Mouse (Mus musculus) ES-Bruce4 (cell line): ENCODE measurements around the gene Dennd4b. TPM values are rescaled to one million over a fixed set of nuclear protein-coding genes. Genes with fewer than 3 reads are reported as not detected.

Source experiments
- H3K27ac ChIP-seq: 2 replicates; pipeline ENCODE4 v1.5.1; 2012; ENCODE audit warnings: low read length, inconsistent platforms; ENCODE audit not compliant: insufficient read depth
- H3K27me3 ChIP-seq: 2 replicates; pipeline ENCODE4 v1.6.1; 2012; ENCODE audit warnings: mild to moderate bottlenecking, low read length, inconsistent platforms; ENCODE audit not compliant: control insufficient read depth, poor library complexity, insufficient read depth, severe bottlenecking
- H3K36me3 ChIP-seq: 2 replicates; pipeline ENCODE4 v1.6.1; 2012; ENCODE audit warnings: inconsistent platforms, mild to moderate bottlenecking, low read length, moderate library complexity; ENCODE audit not compliant: control insufficient read depth, poor library complexity, insufficient read depth, severe bottlenecking
- H3K4me1 ChIP-seq: one replicate; pipeline ENCODE4 v1.8.1; 2011; ENCODE audit warnings: low read length; ENCODE audit not compliant: control insufficient read depth, insufficient read depth
- H3K4me3 ChIP-seq: 2 replicates; pipeline ENCODE4 v1.5.1; 2011; ENCODE audit warnings: low read depth, mild to moderate bottlenecking, low read length
- H3K9ac ChIP-seq: 2 replicates; pipeline ENCODE4 v1.6.1; 2012; ENCODE audit warnings: low read depth, mild to moderate bottlenecking, inconsistent platforms; ENCODE audit not compliant: poor library complexity, severe bottlenecking
- H3K9me3 ChIP-seq: replicated peaks from 2 replicates; pipeline ENCODE4 v1.6.1; 2012; ENCODE audit warnings: mild to moderate bottlenecking, low read length, inconsistent platforms; ENCODE audit not compliant: control insufficient read depth, poor library complexity, insufficient read depth, severe bottlenecking
- CTCF ChIP-seq: IDR thresholded peaks from one replicate; pipeline ENCODE4 v1.8.1; 2011; ENCODE audit warnings: low read depth, low read length
- EP300 ChIP-seq: IDR thresholded peaks from 2 replicates; pipeline ENCODE4 v1.6.1; 2011; ENCODE audit warnings: low read depth, low read length; ENCODE audit not compliant: insufficient read depth
- POLR2A ChIP-seq: IDR thresholded peaks from one replicate; pipeline ENCODE4 v1.8.1; 2011; ENCODE audit warnings: low read length; ENCODE audit not compliant: insufficient read depth
- polyA plus RNA-seq: library from polyadenylated mRNA; stranded (reverse); fragments of >200 nt; gene quantifications from 2 replicates; pipeline ENCODE4 v1.2.4, GENCODE M21; 2011; ENCODE audit warnings: low read depth; ENCODE audit not compliant: missing spikeins, insufficient read depth, insufficient read length

Gene Dennd4b
- polyA plus RNA-seq, 1 experiment, result 12.3 TPM

GRCm38 (mm10) chr3:90292345-90293275 is 27.6 kb downstream of the Dennd4b start, which contains the start of gene Gatad2b:
Gene Gatad2b, plus strand, starts transcription at chr3:90293178.
- H3K36me3 ChIP-seq, result peaks cover 4% of the 10 kb centered on the region; the same call in 1 of the 2 replicates
- no peaks in the 10 kb centered on the region for H3K9me3 ChIP-seq
- TF ChIP-seq POLR2A (peak; percentile 33), CTCF (no peak)
- peak within 1 kb of the TSS; percentile 95 for H3K27ac ChIP-seq
- no peaks in the 10 kb centered on the region for H3K4me1 ChIP-seq
- no peaks in the 10 kb centered on the region for H3K27me3 ChIP-seq
- H3K9ac ChIP-seq, result peak within 1 kb of the TSS; percentile 83
- H3K4me3 ChIP-seq, result peak within 1 kb of the TSS; percentile 99

GRCm38 (mm10) chr3:90293352-90294063 is 28.5 kb downstream of the Dennd4b start:
- H3K36me3 ChIP-seq, result peaks cover 4% of the 10 kb centered on the region; the same call in 1 of the 2 replicates
- H3K9ac ChIP-seq, result peak overlapping the region; percentile 76
- peak overlapping the region; percentile 39 for H3K27ac ChIP-seq
- peak overlapping the region; percentile 72 for H3K4me3 ChIP-seq
- no peaks in the 10 kb centered on the region for H3K4me1 ChIP-seq
- H3K27me3 ChIP-seq, result no peaks in the 10 kb centered on the region
- TF ChIP-seq EP300 (no peak), CTCF (no peak), POLR2A (no peak)
- H3K9me3 ChIP-seq, result no peaks in the 10 kb centered on the region

GRCm38 (mm10) chr3:90294064-90294440 is 29.1 kb downstream of the Dennd4b start:
- Histone ChIP-seq H3K4me1 (no peaks in the 10 kb centered on the region), H3K4me3 (peak overlapping the region; percentile 69), H3K27ac (peak overlapping the region; percentile 14), H3K36me3 (peaks cover 4% of the 10 kb centered on the region; the same call in 1 of the 2 replicates), H3K9me3 (no peaks in the 10 kb centered on the region), H3K9ac (peak overlapping the region; percentile 76), H3K27me3 (no peaks in the 10 kb centered on the region)
- TF ChIP-seq POLR2A, result no peak

GRCm38 (mm10) chr3:90294651-90295050 is 29.7 kb downstream of the Dennd4b start:
- H3K27me3 ChIP-seq, result no peaks in the 10 kb centered on the region
- no peak for TF ChIP-seq CTCF
- H3K4me3 ChIP-seq, result no peak overlapping the region
- H3K4me1 ChIP-seq, result no peaks in the 10 kb centered on the region
- H3K36me3 ChIP-seq, result peaks cover 4% of the 10 kb centered on the region; the same call in 1 of the 2 replicates
- no peaks in the 10 kb centered on the region for H3K9me3 ChIP-seq
- peak overlapping the region; percentile 76 for H3K9ac ChIP-seq
- no peak overlapping the region for H3K27ac ChIP-seq

- Histone ChIP-seq H3K4me1 (no peaks in the 10 kb centered on the region), H3K9ac (no peak overlapping the region), H3K27ac (no peak overlapping the region), H3K27me3 (no peaks in the 10 kb centered on the region), H3K9me3 (no peaks in the 10 kb centered on the region), H3K4me3 (no peak overlapping the region), H3K36me3 (peaks cover 2% of the 10 kb centered on the region)
- no peak for TF ChIP-seq POLR2A
These were observed 40.8 kb downstream of the Dennd4b start for GRCm38 (mm10) chr3:90305801-90306200.

- TF ChIP-seq CTCF (no peak), EP300 (no peak), POLR2A (no peak)
- Histone ChIP-seq H3K9ac (no peak overlapping the region), H3K4me1 (peaks cover 1% of the 10 kb centered on the region), H3K4me3 (no peak overlapping the region), H3K27me3 (no peaks in the 10 kb centered on the region), H3K9me3 (no peaks in the 10 kb centered on the region), H3K36me3 (peaks cover 2% of the 10 kb centered on the region), H3K27ac (no peak overlapping the region)
These were observed 44.6 kb downstream of the Dennd4b start for GRCm38 (mm10) chr3:90309589-90309988.
